Mouse (Mus musculus): ENCODE measurements around the gene Comt.

The Comt gene

GRCm38 (mm10) chr16:18411026-18411649 is 15.5 kb downstream of the Comt start:
- DNase-seq (ENCODE audit: low spot score): no peak

GRCm38 (mm10) chr16:18410418-18410817 is 16.2 kb downstream of the Comt start:
- DNase-seq (ENCODE audit: low spot score): no peak

- no peak for DNase-seq (ENCODE audit: low spot score)
Measured at GRCm38 (mm10) chr16:18409776-18410175, 16.9 kb downstream of the Comt start.

GRCm38 (mm10) chr16:18407912-18408311 is 18.7 kb downstream of the Comt start:
- no peak for DNase-seq (ENCODE audit: low spot score)

- DNase-seq (ENCODE audit: low spot score): peak; percentile 65
Measured at GRCm38 (mm10) chr16:18406293-18406692, 20.4 kb downstream of the Comt start.

GRCm38 (mm10) chr16:18405876-18406275 is 20.8 kb downstream of the Comt start:
- DNase-seq (ENCODE audit: low spot score): no peak

GRCm38 (mm10) chr16:18405091-18405854 is 21.4 kb downstream of the Comt start:
- DNase-seq (ENCODE audit: low spot score): no peak

- DNase-seq (ENCODE audit: low spot score): no peak
Measured at GRCm38 (mm10) chr16:18403285-18403684, 23.4 kb downstream of the Comt start.

- no peak for DNase-seq (ENCODE audit: low spot score)
Measured at GRCm38 (mm10) chr16:18400472-18401216, 26.0 kb downstream of the Comt start.

- DNase-seq (ENCODE audit: low spot score): no peak
Measured at GRCm38 (mm10) chr16:18400028-18400427, 26.6 kb downstream of the Comt start.

DNA sequence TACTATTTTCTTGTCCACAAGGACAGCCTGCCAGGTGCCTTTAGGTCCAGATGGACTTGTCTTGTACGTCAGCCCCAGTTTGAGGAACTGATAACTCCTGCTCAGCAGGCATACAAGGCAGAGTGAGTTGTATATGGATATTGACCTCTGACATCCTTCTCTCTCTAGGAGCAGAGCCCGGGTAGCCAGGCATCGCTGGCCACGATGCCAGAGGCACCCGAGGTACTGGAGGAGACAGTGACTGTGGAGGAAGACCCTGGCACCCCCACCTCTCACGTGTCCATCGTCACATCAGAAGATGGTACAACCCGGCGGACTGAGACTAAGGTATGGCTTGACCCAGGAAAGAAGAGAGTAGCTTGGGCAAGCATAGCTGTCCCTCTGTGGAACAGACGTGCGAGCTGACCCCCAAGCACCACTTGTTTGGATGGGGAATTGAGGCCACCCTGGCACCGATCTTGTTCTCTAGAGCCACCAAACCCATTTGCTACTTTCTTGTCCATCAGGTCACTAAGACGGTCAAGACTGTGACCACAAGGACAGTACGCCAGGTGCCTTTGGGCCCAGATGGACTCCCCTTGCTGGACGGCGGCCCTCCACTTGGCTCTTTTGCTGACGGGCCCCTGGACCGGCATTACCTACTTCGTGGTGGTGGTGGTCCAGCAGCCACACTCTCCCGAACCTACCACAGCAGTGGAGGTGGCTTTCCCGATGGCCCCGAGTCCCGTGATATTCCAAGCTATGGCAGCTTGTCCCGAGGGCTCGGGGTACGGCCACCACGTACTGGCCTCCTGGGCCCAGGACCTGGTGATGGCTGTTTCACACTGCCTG is 29.6 kb downstream of the Comt start:
- DNase-seq (ENCODE audit: low spot score): no peak

DNA sequence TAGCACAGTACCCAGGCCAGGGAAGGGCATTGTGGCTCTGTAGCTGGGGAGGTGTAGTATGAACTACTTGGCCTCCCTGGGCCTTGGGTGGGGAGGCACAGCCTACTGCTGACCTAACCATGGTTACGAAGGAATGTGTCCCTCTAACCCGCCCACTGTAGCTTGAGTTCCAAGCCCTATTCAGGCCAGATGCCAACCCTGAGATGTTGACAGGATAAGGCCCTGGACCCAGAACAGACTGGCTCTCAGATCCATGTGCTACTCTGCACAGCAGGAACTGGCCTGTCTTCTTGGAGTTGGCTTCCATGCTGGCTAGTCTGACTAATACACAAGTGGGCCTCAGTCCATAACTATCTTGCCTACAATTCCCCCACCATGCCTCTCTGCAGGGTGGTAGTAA is 30.5 kb downstream of the Comt start:
- peak; percentile 83 for DNase-seq (ENCODE audit: low spot score)

GRCm38 (mm10) chr16:18395620-18396036 is 31.0 kb downstream of the Comt start:
- peak; percentile 34 for DNase-seq (ENCODE audit: low spot score)

- no peak for DNase-seq (ENCODE audit: low spot score)
Measured at GRCm38 (mm10) chr16:18394777-18395619, 31.7 kb downstream of the Comt start.

DNA sequence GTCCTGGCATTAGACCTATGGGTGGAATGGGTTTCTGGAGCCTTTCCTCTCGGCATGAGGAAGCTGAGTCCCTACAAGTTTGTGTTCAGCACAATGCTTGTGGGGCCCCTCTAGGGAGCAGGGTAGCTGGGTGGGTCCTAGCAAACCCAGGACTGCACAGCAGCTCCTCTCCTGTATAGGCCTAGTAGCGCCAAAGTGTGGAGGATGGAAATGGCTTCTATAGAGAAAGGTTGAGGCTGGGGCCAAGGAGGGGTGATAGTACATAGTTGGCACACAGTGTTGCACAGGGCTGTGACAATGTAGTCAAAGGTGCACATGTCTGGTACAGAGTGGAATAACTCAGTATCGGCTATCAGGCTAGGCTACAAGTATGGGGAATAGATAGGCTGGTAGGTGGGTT is 32.6 kb downstream of the Comt start:
- no peak for DNase-seq (ENCODE audit: low spot score)

DNA sequence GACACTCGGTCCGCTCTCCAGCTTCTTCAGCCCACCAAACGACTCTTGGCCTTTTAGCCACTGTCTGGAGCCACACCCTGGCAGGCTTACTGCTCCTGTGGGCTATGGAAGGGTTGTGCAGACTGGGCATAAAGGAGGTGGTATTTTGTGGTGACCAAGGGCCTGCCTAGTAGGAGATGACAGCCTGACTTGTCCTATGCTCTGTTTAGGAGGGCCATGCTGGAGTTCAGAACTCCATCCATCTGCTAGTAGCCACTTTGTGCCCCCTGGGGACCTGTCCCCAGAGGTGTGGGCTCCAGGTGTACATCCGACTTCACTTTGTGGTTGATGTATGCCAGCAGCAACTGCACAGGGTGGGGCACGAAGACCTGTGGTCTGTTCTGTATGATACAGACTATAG is 33.1 kb downstream of the Comt start:
- no peak for DNase-seq (ENCODE audit: low spot score)

DNA sequence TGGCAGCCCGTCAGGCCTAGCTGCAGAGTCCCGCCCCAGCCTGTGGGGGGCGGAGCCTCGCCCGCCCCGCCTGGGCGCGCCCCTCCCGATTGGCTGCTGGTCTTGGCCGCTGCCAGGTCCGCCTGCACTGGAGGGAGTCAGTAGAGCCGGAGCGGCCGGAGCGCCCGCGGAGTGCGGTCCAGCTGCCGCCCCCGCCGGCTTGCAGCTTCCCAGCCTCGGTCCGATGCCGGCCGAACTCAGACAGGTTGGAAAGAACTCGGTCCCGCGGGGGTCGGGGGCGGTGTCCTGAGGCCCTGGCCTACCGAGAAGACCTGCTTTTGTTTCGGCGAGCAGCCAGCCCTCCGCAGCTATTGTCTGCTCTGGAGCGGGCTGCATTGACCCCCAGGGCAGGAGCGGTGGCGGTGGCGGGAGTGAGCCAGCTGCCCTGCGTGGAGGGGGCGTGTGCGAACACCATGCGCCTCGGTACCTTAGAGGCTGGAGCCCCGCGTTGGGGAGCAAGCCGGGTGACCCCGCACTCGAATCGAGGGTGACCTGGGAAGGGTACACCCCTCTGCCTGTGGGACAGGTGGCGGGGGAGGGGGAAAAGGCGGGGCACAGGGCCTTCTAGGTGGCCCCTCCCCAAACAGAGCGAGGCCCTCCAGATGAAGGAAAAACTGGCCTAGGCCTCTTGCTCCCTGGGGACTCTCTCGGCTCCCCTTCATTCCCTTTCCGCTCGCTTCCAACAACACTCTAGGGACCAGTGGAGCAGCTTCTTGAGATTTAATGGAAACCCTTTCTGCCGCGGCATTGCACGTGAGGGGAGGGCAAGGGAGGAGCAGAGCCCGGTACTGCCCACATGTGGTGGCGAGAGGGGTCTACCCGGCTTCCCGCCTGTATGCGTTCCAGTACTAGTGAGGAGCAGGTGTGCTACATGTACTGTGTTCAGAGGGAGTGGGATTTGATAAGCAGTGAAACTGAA is 33.9 kb downstream of the Comt start:
- DNase-seq (ENCODE audit: low spot score): peak; percentile 92

- DNase-seq (ENCODE audit: low spot score): no peak
Measured at GRCm38 (mm10) chr16:18391728-18392127, 34.9 kb downstream of the Comt start.

- no peak for DNase-seq (ENCODE audit: low spot score)
Measured at GRCm38 (mm10) chr16:18391127-18391526, 35.5 kb downstream of the Comt start.

- no peak for DNase-seq (ENCODE audit: low spot score)
Measured at GRCm38 (mm10) chr16:18390399-18390798, 36.3 kb downstream of the Comt start.
